Mouse (Mus musculus): ENCODE data around the gene Dhx40. TPM values are rescaled to one million over a fixed set of nuclear protein-coding genes. Genes with fewer than 3 reads are reported as not detected.
A peak's percentile ranks its signal among the peaks of the same experiment; 100 is the strongest.

Gene Dhx40
- polyA plus RNA-seq, 1 experiment from 2014 or later, result 30.5 TPM

GRCm38 (mm10) chr11:86758559-86758958 is 49.0 kb downstream of the Dhx40 start:
- Histone ChIP-seq H3K4me1 (replicated peaks; ENCODE audit: control insufficient read depth, insufficient read depth, low read length) (peaks cover 17% of the 10 kb centered on the region), H3K27ac (ENCODE audit: low read length) (peak overlapping the region; percentile 95), H3K4me3 (replicated peaks; ENCODE audit: low read length) (peak overlapping the region; percentile 100), H3K27me3 (replicated peaks; ENCODE audit: control insufficient read depth, insufficient read depth, low read length) (no peaks in the 10 kb centered on the region), H3K36me3 (ENCODE audit: control insufficient read depth, insufficient read depth) (no peaks in the 10 kb centered on the region), H3K9me3 (ENCODE audit: control insufficient read depth, low read length) (no peaks in the 10 kb centered on the region), H3K4me2 (ENCODE audit: low read length) (peak overlapping the region; percentile 69), H3K9ac (replicated peaks; ENCODE audit: low read depth, low read length) (peak overlapping the region; percentile 93)
- ATAC-seq, result no peak
- 33% methylated on average over 6 of the region's 6 CpGs for WGBS

- whole genome bisulfite sequencing, result under 1% methylated on average over 66 of the region's 73 CpGs
- peak within 1 kb of the TSS; percentile 95 for H3K27ac ChIP-seq (ENCODE audit: low read length)
- H3K36me3 ChIP-seq (ENCODE audit: control insufficient read depth, insufficient read depth), result no peaks in the 10 kb centered on the region
- H3K9me3 ChIP-seq (ENCODE audit: control insufficient read depth, low read length), result no peaks in the 10 kb centered on the region
- H3K4me1 ChIP-seq (replicated peaks; ENCODE audit: control insufficient read depth, insufficient read depth, low read length), result peaks cover 20% of the 10 kb centered on the region
- H3K4me2 ChIP-seq (ENCODE audit: low read length), result peak within 1 kb of the TSS; percentile 99
- H3K9ac ChIP-seq (replicated peaks; ENCODE audit: low read depth, low read length), result peak within 1 kb of the TSS; percentile 93
- no peaks in the 10 kb centered on the region for H3K27me3 ChIP-seq (replicated peaks; ENCODE audit: control insufficient read depth, insufficient read depth, low read length)
- peak; percentile 97 for ATAC-seq
- peak within 1 kb of the TSS; percentile 100 for H3K4me3 ChIP-seq (replicated peaks; ENCODE audit: low read length)
Observed at GRCm38 (mm10) chr11:86757480-86758371, 49.8 kb downstream of the Dhx40 start, which contains the start of gene Cltc. TSS of gene Cltc (minus strand) at chr11:86757565.

DNA sequence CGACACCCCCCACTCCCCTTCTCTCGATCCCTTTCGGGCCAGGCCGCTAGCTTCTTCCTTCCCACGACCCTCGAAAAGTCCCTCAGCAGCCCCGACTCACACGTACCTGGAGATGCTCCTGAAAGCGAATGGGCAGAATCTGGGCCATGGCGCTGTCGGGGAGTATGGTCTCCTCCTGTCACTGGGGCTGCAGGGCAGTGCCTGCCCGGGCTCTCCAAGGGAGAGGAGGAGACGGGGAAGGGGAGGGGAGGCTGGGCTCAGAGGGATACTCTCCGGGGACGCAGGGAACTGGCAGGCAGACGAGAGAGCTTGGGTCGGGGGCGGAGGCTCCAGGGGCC is 50.4 kb downstream of the Dhx40 start:
- no peaks in the 10 kb centered on the region for H3K27me3 ChIP-seq (replicated peaks; ENCODE audit: control insufficient read depth, insufficient read depth, low read length)
- H3K4me1 ChIP-seq (replicated peaks; ENCODE audit: control insufficient read depth, insufficient read depth, low read length), result peaks cover 20% of the 10 kb centered on the region
- under 1% methylated on average over 18 of the region's 18 CpGs for whole genome bisulfite sequencing
- peak overlapping the region; percentile 99 for H3K4me2 ChIP-seq (ENCODE audit: low read length)
- peak overlapping the region; percentile 93 for H3K9ac ChIP-seq (replicated peaks; ENCODE audit: low read depth, low read length)
- no peak; the same call in 1 of the 2 replicates for ATAC-seq
- no peaks in the 10 kb centered on the region for H3K9me3 ChIP-seq (ENCODE audit: control insufficient read depth, low read length)
- no peaks in the 10 kb centered on the region for H3K36me3 ChIP-seq (ENCODE audit: control insufficient read depth, insufficient read depth)
- peak overlapping the region; percentile 100 for H3K4me3 ChIP-seq (replicated peaks; ENCODE audit: low read length)
- peak overlapping the region; percentile 95 for H3K27ac ChIP-seq (ENCODE audit: low read length)

DNA sequence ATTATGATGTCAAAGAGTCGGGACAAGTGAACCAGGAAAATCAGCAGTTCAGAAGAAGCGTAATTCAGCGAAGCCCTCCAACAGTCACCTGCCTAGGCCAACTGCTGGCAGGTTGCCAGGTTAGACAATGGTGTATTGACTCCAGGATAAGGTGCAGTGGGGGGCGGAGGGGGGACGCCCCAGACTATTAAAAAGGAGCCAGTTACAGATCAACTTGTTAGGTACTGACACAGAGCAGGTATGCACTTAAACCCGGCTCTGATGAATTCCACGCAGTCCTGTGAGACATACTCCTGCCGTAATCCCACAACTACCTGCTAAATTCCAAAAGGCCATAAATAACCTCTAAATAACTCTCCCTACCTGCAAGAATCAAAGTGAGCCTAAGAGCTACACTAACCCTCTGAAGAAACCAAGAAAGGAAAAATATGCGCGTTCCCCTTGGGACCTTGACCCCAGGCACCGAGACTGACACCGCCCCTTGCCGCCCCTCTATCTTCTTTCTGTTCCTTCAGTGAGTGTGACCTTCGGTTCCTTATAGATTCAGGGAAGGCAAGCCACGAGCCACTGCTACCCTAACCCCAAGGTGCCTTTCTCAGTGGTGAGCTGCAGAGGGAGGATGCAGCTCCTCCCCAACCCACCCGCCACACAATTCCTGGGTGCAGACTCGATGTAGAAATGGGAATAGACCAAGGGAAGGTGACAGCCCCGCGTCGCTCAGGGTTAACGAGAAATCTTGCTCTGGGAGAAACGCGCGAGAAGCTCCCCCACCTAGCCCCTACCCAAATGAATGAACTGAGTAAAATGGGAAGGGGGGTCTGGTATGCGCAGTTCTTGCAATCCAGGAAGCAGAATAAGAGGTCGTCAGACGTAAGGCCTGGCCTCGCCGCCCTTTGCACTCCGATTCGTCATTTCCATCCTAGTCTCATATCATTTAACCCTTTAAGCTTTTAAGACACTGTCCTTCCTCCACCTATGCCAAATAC is 51.1 kb downstream of the Dhx40 start:
- Histone ChIP-seq H3K4me2 (ENCODE audit: low read length) (peak overlapping the region; percentile 99), H3K4me3 (replicated peaks; ENCODE audit: low read length) (peak overlapping the region; percentile 100), H3K36me3 (ENCODE audit: control insufficient read depth, insufficient read depth) (no peaks in the 10 kb centered on the region), H3K27ac (ENCODE audit: low read length) (peak overlapping the region; percentile 95), H3K9ac (replicated peaks; ENCODE audit: low read depth, low read length) (peak overlapping the region; percentile 93), H3K4me1 (replicated peaks; ENCODE audit: control insufficient read depth, insufficient read depth, low read length) (peaks cover 20% of the 10 kb centered on the region), H3K9me3 (ENCODE audit: control insufficient read depth, low read length) (no peaks in the 10 kb centered on the region), H3K27me3 (replicated peaks; ENCODE audit: control insufficient read depth, insufficient read depth, low read length) (no peaks in the 10 kb centered on the region)
- 0 out of 2 replicates have a peak, but pooled peaks have one; percentile 9 for ATAC-seq
- 2% methylated on average over 31 of the region's 31 CpGs for WGBS

- no peak for ATAC-seq
- H3K4me1 ChIP-seq (replicated peaks; ENCODE audit: control insufficient read depth, insufficient read depth, low read length), result peaks cover 21% of the 10 kb centered on the region
- H3K36me3 ChIP-seq (ENCODE audit: control insufficient read depth, insufficient read depth), result no peaks in the 10 kb centered on the region
- H3K9ac ChIP-seq (replicated peaks; ENCODE audit: low read depth, low read length), result no peak overlapping the region
- H3K27me3 ChIP-seq (replicated peaks; ENCODE audit: control insufficient read depth, insufficient read depth, low read length), result no peaks in the 10 kb centered on the region
- H3K4me2 ChIP-seq (ENCODE audit: low read length), result no peak overlapping the region
- H3K9me3 ChIP-seq (ENCODE audit: control insufficient read depth, low read length), result no peaks in the 10 kb centered on the region
- no peak overlapping the region for H3K27ac ChIP-seq (ENCODE audit: low read length)
- H3K4me3 ChIP-seq (replicated peaks; ENCODE audit: low read length), result no peak overlapping the region
Observed at GRCm38 (mm10) chr11:86752404-86752803, 55.1 kb downstream of the Dhx40 start.

DNA sequence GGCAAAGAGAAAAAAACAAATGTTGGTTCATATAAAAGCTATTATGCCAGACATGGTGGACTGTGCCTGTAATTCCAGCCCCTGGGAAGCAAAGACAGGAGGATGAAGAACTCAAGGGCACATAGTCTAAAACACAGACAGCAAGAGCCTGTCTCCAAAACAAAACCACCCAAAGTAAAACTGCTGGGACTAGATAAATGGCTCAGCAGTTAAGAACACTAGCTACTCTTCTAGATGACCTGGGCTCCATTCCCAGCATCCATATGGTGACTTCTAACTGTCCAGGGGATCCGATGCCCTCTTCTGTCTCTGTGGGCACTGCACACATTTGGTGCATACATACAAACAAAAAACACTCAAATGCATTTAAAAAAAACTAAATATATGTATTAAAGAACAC is 56.5 kb downstream of the Dhx40 start:
- peaks cover 15% of the 10 kb centered on the region for H3K4me1 ChIP-seq (replicated peaks; ENCODE audit: control insufficient read depth, insufficient read depth, low read length)
- H3K4me2 ChIP-seq (ENCODE audit: low read length), result no peak overlapping the region
- H3K4me3 ChIP-seq (replicated peaks; ENCODE audit: low read length), result no peak overlapping the region
- H3K9me3 ChIP-seq (ENCODE audit: control insufficient read depth, low read length), result no peaks in the 10 kb centered on the region
- H3K9ac ChIP-seq (replicated peaks; ENCODE audit: low read depth, low read length), result no peak overlapping the region
- no peaks in the 10 kb centered on the region for H3K27me3 ChIP-seq (replicated peaks; ENCODE audit: control insufficient read depth, insufficient read depth, low read length)
- no peak for ATAC-seq
- no peaks in the 10 kb centered on the region for H3K36me3 ChIP-seq (ENCODE audit: control insufficient read depth, insufficient read depth)
- no peak overlapping the region for H3K27ac ChIP-seq (ENCODE audit: low read length)
- WGBS, result 96% methylated on average over 1 of the region's 1 CpGs

DNA sequence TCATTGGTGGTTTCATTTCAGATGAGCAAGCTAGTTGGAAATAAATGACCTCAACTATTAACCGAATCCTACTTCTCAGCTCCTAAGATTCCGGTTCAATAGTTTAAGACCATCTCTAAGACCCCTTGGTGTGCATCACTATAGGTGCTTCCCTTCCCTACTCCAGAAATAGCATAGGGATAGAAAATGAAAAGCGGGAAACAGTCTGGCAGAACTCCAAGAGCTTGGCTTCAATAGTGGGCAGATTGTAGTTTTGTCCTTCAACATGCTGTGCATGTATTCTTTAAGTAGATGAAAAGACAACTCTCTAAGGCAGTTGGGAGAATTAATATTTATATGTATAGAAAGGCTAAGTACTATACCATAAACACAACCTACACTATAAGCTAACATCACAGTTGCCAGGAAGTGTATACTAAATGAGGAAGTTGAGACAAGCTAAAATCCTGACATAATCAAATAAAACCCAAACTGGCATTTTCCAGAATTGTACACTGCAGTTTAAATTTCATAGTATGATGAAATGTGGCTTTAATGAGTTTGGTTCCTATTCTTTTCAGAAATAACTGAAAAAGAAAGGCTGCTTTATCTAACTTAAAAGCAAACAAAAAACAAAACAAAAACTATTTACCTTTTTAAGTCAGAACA is 57.6 kb downstream of the Dhx40 start:
- no peak overlapping the region for H3K4me2 ChIP-seq (ENCODE audit: low read length)
- no peak overlapping the region for H3K4me3 ChIP-seq (replicated peaks; ENCODE audit: low read length)
- H3K36me3 ChIP-seq (ENCODE audit: control insufficient read depth, insufficient read depth), result no peaks in the 10 kb centered on the region
- no peaks in the 10 kb centered on the region for H3K27me3 ChIP-seq (replicated peaks; ENCODE audit: control insufficient read depth, insufficient read depth, low read length)
- no peak overlapping the region for H3K27ac ChIP-seq (ENCODE audit: low read length)
- H3K4me1 ChIP-seq (replicated peaks; ENCODE audit: control insufficient read depth, insufficient read depth, low read length), result peaks cover 10% of the 10 kb centered on the region
- no peak for ATAC-seq
- no peak overlapping the region for H3K9ac ChIP-seq (replicated peaks; ENCODE audit: low read depth, low read length)
- H3K9me3 ChIP-seq (ENCODE audit: control insufficient read depth, low read length), result no peaks in the 10 kb centered on the region
- 35% methylated on average over 3 of the region's 3 CpGs for WGBS

GRCm38 (mm10) chr11:86745634-86746404 is 61.7 kb downstream of the Dhx40 start:
- Histone ChIP-seq H3K4me3 (replicated peaks; ENCODE audit: low read length) (no peak overlapping the region), H3K27ac (ENCODE audit: low read length) (no peak overlapping the region), H3K4me1 (replicated peaks; ENCODE audit: control insufficient read depth, insufficient read depth, low read length) (peaks cover 7% of the 10 kb centered on the region), H3K36me3 (ENCODE audit: control insufficient read depth, insufficient read depth) (no peaks in the 10 kb centered on the region), H3K4me2 (ENCODE audit: low read length) (no peak overlapping the region), H3K27me3 (replicated peaks; ENCODE audit: control insufficient read depth, insufficient read depth, low read length) (no peaks in the 10 kb centered on the region), H3K9ac (replicated peaks; ENCODE audit: low read depth, low read length) (no peak overlapping the region), H3K9me3 (ENCODE audit: control insufficient read depth, low read length) (no peaks in the 10 kb centered on the region)
- ATAC-seq, result no peak
- WGBS, result 80% methylated on average over 3 of the region's 3 CpGs

All from forebrain, embryonic 16.5 days (tissue).